15 mouse cellular contexts compared by ENCODE assay signal in genomic region chr7:138246684-138247083, GRCm38 (mm10).
DNase-seq lines count a peak whose midpoint lies in the region; ATAC-seq and TF ChIP-seq lines count a peak whose summit lies in the region.
"Had no signal": no experiment of that assay in that cellular context is flagged by ENCODE, and none has a peak within 500 bp of the region (broad histone marks: within the 10 kb centered on the region; RNA-seq: fewer than 3 reads in every experiment).

No protein-coding gene starts in this region.

- no peaks in the 10 kb centered on the region for H3K36me3 ChIP-seq in forebrain, postnatal 0 days (ENCODE audit: insufficient read depth)
- no peaks in the 10 kb centered on the region for H3K36me3 ChIP-seq in forebrain, embryonic 10.5 days (replicated peaks)
- H3K36me3 ChIP-seq in stomach, embryonic 14.5 days (ENCODE audit: control insufficient read depth, insufficient read depth, low read length) = no peaks in the 10 kb centered on the region
- H3K36me3 ChIP-seq in stomach, postnatal 0 days (ENCODE audit: control insufficient read depth, insufficient read depth, low read length) = no peaks in the 10 kb centered on the region
- no peaks in the 10 kb centered on the region for H3K36me3 ChIP-seq in midbrain, embryonic 13.5 days
- H3K36me3 ChIP-seq: heart, embryonic 13.5 days; hindbrain, embryonic 10.5 days; intestine, embryonic 15.5 days; liver, embryonic 13.5 days had no signal

- DNase-seq in forebrain, postnatal 0 days = no peak
- no peak for DNase-seq in forebrain, embryonic 10.5 days (ENCODE audit: extremely low spot score, low spot score)
- DNase-seq in stomach, postnatal 0 days (ENCODE audit: low spot score) = no peak
- no peak for DNase-seq in layer of hippocampus, adult 11-12 months (ENCODE audit: low spot score)
- no peak for DNase-seq in kidney, adult 18-20 months
- DNase-seq: adrenal gland, adult 2 months; layer of hippocampus, adult 9-11 months; liver, embryonic 13.5 days had no signal

- no peak overlapping the region for H3K4me3 ChIP-seq in forebrain, postnatal 0 days (ENCODE audit: low read depth, low read length)
- H3K4me3 ChIP-seq in forebrain, embryonic 10.5 days = no peak overlapping the region
- H3K4me3 ChIP-seq in stomach, embryonic 14.5 days (ENCODE audit: low read depth, low read length) = no peak overlapping the region
- no peak overlapping the region for H3K4me3 ChIP-seq in stomach, postnatal 0 days (ENCODE audit: low read depth, low read length)
- H3K4me3 ChIP-seq in midbrain, embryonic 13.5 days (replicated peaks) = no peak overlapping the region
- H3K4me3 ChIP-seq: heart, embryonic 13.5 days; hindbrain, embryonic 10.5 days; intestine, embryonic 15.5 days; liver, embryonic 13.5 days had no signal

- TF ChIP-seq CTCF in forebrain, postnatal 0 days (IDR thresholded peaks at IDR 0.05; ENCODE audit: low read depth) = no peak
- no peak for TF ChIP-seq CTCF in stomach, postnatal 0 days (IDR thresholded peaks at IDR 0.05; ENCODE audit: low read depth)

- no peak overlapping the region for H3K4me2 ChIP-seq in forebrain, postnatal 0 days (ENCODE audit: low read depth)
- H3K4me2 ChIP-seq in stomach, embryonic 14.5 days (replicated peaks; ENCODE audit: low read depth, low read length) = no peak overlapping the region
- no peak overlapping the region for H3K4me2 ChIP-seq in stomach, postnatal 0 days (replicated peaks; ENCODE audit: low read depth)
- no peak overlapping the region for H3K4me2 ChIP-seq in midbrain, embryonic 13.5 days (replicated peaks)
- H3K4me2 ChIP-seq: heart, embryonic 13.5 days; intestine, embryonic 15.5 days; liver, embryonic 13.5 days had no signal

- H3K27me3 ChIP-seq in forebrain, postnatal 0 days (ENCODE audit: insufficient read depth, low read length) = no peaks in the 10 kb centered on the region
- no peaks in the 10 kb centered on the region for H3K27me3 ChIP-seq in forebrain, embryonic 10.5 days (ENCODE audit: poor library complexity, severe bottlenecking)
- H3K27me3 ChIP-seq in stomach, embryonic 14.5 days (ENCODE audit: control insufficient read depth, insufficient read depth, low read length) = no peaks in the 10 kb centered on the region
- H3K27me3 ChIP-seq in stomach, postnatal 0 days (ENCODE audit: control insufficient read depth, insufficient read depth, low read length) = no peaks in the 10 kb centered on the region
- H3K27me3 ChIP-seq in midbrain, embryonic 13.5 days = no peaks in the 10 kb centered on the region
- H3K27me3 ChIP-seq: heart, embryonic 13.5 days; intestine, embryonic 15.5 days; liver, embryonic 13.5 days had no signal

- TF ChIP-seq EP300 in stomach, postnatal 0 days (optimal IDR thresholded peaks at IDR 0.05) = no peak

- H3K4me1 ChIP-seq in forebrain, postnatal 0 days (ENCODE audit: insufficient read depth) = no peaks in the 10 kb centered on the region
- H3K4me1 ChIP-seq in forebrain, embryonic 10.5 days = peaks cover 4% of the 10 kb centered on the region; the same call in 1 of the 2 replicates
- 0 out of 2 replicates have a peak, but pooled peaks cover 8% of the 10 kb centered on the region for H3K4me1 ChIP-seq in stomach, embryonic 14.5 days (ENCODE audit: control insufficient read depth, insufficient read depth, low read length)
- no peaks in the 10 kb centered on the region for H3K4me1 ChIP-seq in stomach, postnatal 0 days (replicated peaks; ENCODE audit: control insufficient read depth, insufficient read depth)
- H3K4me1 ChIP-seq in midbrain, embryonic 13.5 days (replicated peaks) = no peaks in the 10 kb centered on the region
- H3K4me1 ChIP-seq: heart, embryonic 13.5 days; intestine, embryonic 15.5 days; liver, embryonic 13.5 days had no signal

- 26% methylated on average over 2 of the region's 2 CpGs for WGBS in forebrain, postnatal 0 days
- WGBS in forebrain, embryonic 10.5 days = 48% methylated on average over 2 of the region's 2 CpGs
- 36% methylated on average over 2 of the region's 2 CpGs for WGBS in stomach, embryonic 14.5 days
- WGBS in stomach, postnatal 0 days = 15% methylated on average over 2 of the region's 2 CpGs
- WGBS in midbrain, embryonic 13.5 days = 59% methylated on average over 2 of the region's 2 CpGs

- H3K9me3 ChIP-seq in forebrain, postnatal 0 days (ENCODE audit: low read length) = no peaks in the 10 kb centered on the region
- peaks cover 7% of the 10 kb centered on the region; the same call in 1 of the 2 replicates for H3K9me3 ChIP-seq in forebrain, embryonic 10.5 days
- no peaks in the 10 kb centered on the region for H3K9me3 ChIP-seq in stomach, embryonic 14.5 days (ENCODE audit: control insufficient read depth, low read depth, low read length)
- no peaks in the 10 kb centered on the region for H3K9me3 ChIP-seq in stomach, postnatal 0 days (ENCODE audit: control insufficient read depth, low read length)
- no peaks in the 10 kb centered on the region; the same call in 1 of the 2 replicates for H3K9me3 ChIP-seq in midbrain, embryonic 13.5 days
- H3K9me3 ChIP-seq: heart, embryonic 13.5 days; intestine, embryonic 15.5 days; liver, embryonic 13.5 days had no signal

- no peak overlapping the region for H3K9ac ChIP-seq in forebrain, postnatal 0 days
- H3K9ac ChIP-seq in stomach, embryonic 14.5 days (replicated peaks; ENCODE audit: low read depth, low read length) = no peak overlapping the region
- H3K9ac ChIP-seq in stomach, postnatal 0 days (ENCODE audit: low read length) = no peak overlapping the region
- no peak overlapping the region for H3K9ac ChIP-seq in midbrain, embryonic 13.5 days (replicated peaks)
- H3K9ac ChIP-seq: heart, embryonic 13.5 days; intestine, embryonic 15.5 days; liver, embryonic 13.5 days had no signal

- peak; percentile 43; the same call in 1 of the 2 replicates for ATAC-seq in forebrain, postnatal 0 days
- no peak for ATAC-seq in stomach, embryonic 14.5 days (ENCODE audit: insufficient number of reproducible peaks, insufficient read depth, low FRiP score, low read depth)
- no peak for ATAC-seq in stomach, postnatal 0 days (ENCODE audit: low FRiP score, low TSS enrichment)
- ATAC-seq in granulocyte monocyte progenitor cell, adult 5-6 weeks (replicated peaks; ENCODE audit: poor library complexity, severe bottlenecking) = peak; percentile 36; the same call in 1 of the 2 replicates
- no peak for ATAC-seq in midbrain, embryonic 13.5 days
- ATAC-seq: intestine, embryonic 15.5 days had no signal

- no peak overlapping the region for H3K27ac ChIP-seq in forebrain, postnatal 0 days (ENCODE audit: low read depth, low read length)
- H3K27ac ChIP-seq in forebrain, embryonic 10.5 days = no peak overlapping the region
- 0 out of 2 replicates have a peak overlapping the region, but pooled peaks have one; percentile 7 for H3K27ac ChIP-seq in stomach, embryonic 14.5 days (ENCODE audit: low read length)
- H3K27ac ChIP-seq in stomach, postnatal 0 days (replicated peaks) = no peak overlapping the region
- no peak overlapping the region for H3K27ac ChIP-seq in midbrain, embryonic 13.5 days
- H3K27ac ChIP-seq: heart, embryonic 13.5 days; hindbrain, embryonic 10.5 days; intestine, embryonic 15.5 days; kidney, postnatal 0 days; liver, embryonic 13.5 days had no signal

Comparison
In these comparisons a context has a peak if more than half of its experiments do, and no peak if none do; other contexts are left out.
1. ATAC-seq: peak in forebrain, postnatal 0 days (single experiment) and granulocyte monocyte progenitor cell, adult 5-6 weeks (single experiment); none in stomach, embryonic 14.5 days (single experiment), stomach, postnatal 0 days (single experiment) and midbrain, embryonic 13.5 days (single experiment).